Mouse (Mus musculus): ENCODE measurements around the gene Sos2. TPM values are rescaled to one million over a fixed set of nuclear protein-coding genes. Genes with fewer than 3 reads are reported as not detected.
"Not testable (repeated sequence)": the region's sequence is repeated elsewhere in the genome, so short reads cannot be mapped to it uniquely, and the experiment has no call there.

Gene Sos2
- total and polyA plus RNA-seq, 2 experiments from 2014 or later, result 7.6 to 27.3 TPM

GRCm38 (mm10) chr12:69676157-69676556, 5.5 kb downstream of the Sos2 start:
- Histone ChIP-seq H3K4me2 (ENCODE audit: low read depth, low read length) (no peak overlapping the region), H3K9me3 (ENCODE audit: low read length) (no peaks in the 10 kb centered on the region), H3K9ac (replicated peaks; ENCODE audit: low read length) (no peak overlapping the region), H3K4me3 (ENCODE audit: low read length) (no peak overlapping the region), H3K36me3 (ENCODE audit: insufficient read depth, low read length) (no peaks in the 10 kb centered on the region), H3K27me3 (ENCODE audit: insufficient read depth, low read length) (no peaks in the 10 kb centered on the region), H3K27ac (no peak overlapping the region), H3K4me1 (ENCODE audit: insufficient read depth, low read length) (peaks cover 7% of the 10 kb centered on the region)
- no peak for ATAC-seq
- no peak for DNase-seq (ENCODE audit: low spot score)
- WGBS, result 86% methylated on average over 4 of the region's 4 CpGs
- no peak for TF ChIP-seq CTCF (IDR thresholded peaks at IDR 0.05; ENCODE audit: low read depth)

GRCm38 (mm10) chr12:69674576-69675537, 6.8 kb downstream of the Sos2 start:
- Histone ChIP-seq H3K27ac (no peak overlapping the region), H3K4me1 (ENCODE audit: insufficient read depth, low read length) (no peaks in the 10 kb centered on the region), H3K9me3 (ENCODE audit: low read length) (no peaks in the 10 kb centered on the region), H3K27me3 (ENCODE audit: insufficient read depth, low read length) (no peaks in the 10 kb centered on the region), H3K36me3 (ENCODE audit: insufficient read depth, low read length) (no peaks in the 10 kb centered on the region), H3K4me3 (ENCODE audit: low read length) (no peak overlapping the region), H3K9ac (replicated peaks; ENCODE audit: low read length) (no peak overlapping the region), H3K4me2 (ENCODE audit: low read depth, low read length) (no peak overlapping the region)
- ATAC-seq (no peak), DNase-seq (ENCODE audit: low spot score) (no peak)
- TF ChIP-seq CTCF (IDR thresholded peaks at IDR 0.05; ENCODE audit: low read depth), result no peak
- WGBS, result 83% methylated on average over 10 of the region's 10 CpGs

- TF ChIP-seq CTCF (IDR thresholded peaks at IDR 0.05; ENCODE audit: low read depth), result no peak
- Histone ChIP-seq H3K4me3 (ENCODE audit: low read length) (no peak overlapping the region), H3K27me3 (ENCODE audit: insufficient read depth, low read length) (no peaks in the 10 kb centered on the region), H3K9me3 (ENCODE audit: low read length) (no peaks in the 10 kb centered on the region), H3K4me2 (ENCODE audit: low read depth, low read length) (no peak overlapping the region), H3K36me3 (ENCODE audit: insufficient read depth, low read length) (no peaks in the 10 kb centered on the region), H3K27ac (no peak overlapping the region), H3K4me1 (ENCODE audit: insufficient read depth, low read length) (no peaks in the 10 kb centered on the region), H3K9ac (replicated peaks; ENCODE audit: low read length) (no peak overlapping the region)
- ATAC-seq, result no peak
- DNase-seq (ENCODE audit: low spot score), result no peak
- 32% methylated on average over 1 of the region's 1 CpGs for WGBS
These were observed 7.5 kb downstream of the Sos2 start for GRCm38 (mm10) chr12:69674176-69674575.

- H3K9me3 ChIP-seq (ENCODE audit: low read length), result no peaks in the 10 kb centered on the region
- H3K9ac ChIP-seq (replicated peaks; ENCODE audit: low read length), result no peak overlapping the region
- H3K27me3 ChIP-seq (ENCODE audit: insufficient read depth, low read length), result no peaks in the 10 kb centered on the region
- DNase-seq (ENCODE audit: low spot score) (no peak), ATAC-seq (no peak)
- H3K4me1 ChIP-seq (ENCODE audit: insufficient read depth, low read length), result no peaks in the 10 kb centered on the region
- H3K36me3 ChIP-seq (ENCODE audit: insufficient read depth, low read length), result no peaks in the 10 kb centered on the region
- TF ChIP-seq CTCF (IDR thresholded peaks at IDR 0.05; ENCODE audit: low read depth), result no peak
- no peak overlapping the region for H3K27ac ChIP-seq
- WGBS, result 98% methylated on average over 5 of the region's 5 CpGs
- H3K4me3 ChIP-seq (ENCODE audit: low read length), result no peak overlapping the region
- no peak overlapping the region for H3K4me2 ChIP-seq (ENCODE audit: low read depth, low read length)
These were observed 14.9 kb downstream of the Sos2 start for GRCm38 (mm10) chr12:69666721-69667120.

- no peaks in the 10 kb centered on the region for H3K9me3 ChIP-seq (ENCODE audit: low read length)
- ATAC-seq (no peak), DNase-seq (ENCODE audit: low spot score) (no peak)
- no peak overlapping the region for H3K27ac ChIP-seq
- TF ChIP-seq CTCF (IDR thresholded peaks at IDR 0.05; ENCODE audit: low read depth), result no peak
- H3K4me1 ChIP-seq (ENCODE audit: insufficient read depth, low read length), result no peaks in the 10 kb centered on the region
- no peak overlapping the region for H3K9ac ChIP-seq (replicated peaks; ENCODE audit: low read length)
- H3K27me3 ChIP-seq (ENCODE audit: insufficient read depth, low read length), result no peaks in the 10 kb centered on the region
- whole genome bisulfite sequencing, result 98% methylated on average over 5 of the region's 5 CpGs
- no peak overlapping the region for H3K4me3 ChIP-seq (ENCODE audit: low read length)
- no peaks in the 10 kb centered on the region for H3K36me3 ChIP-seq (ENCODE audit: insufficient read depth, low read length)
- H3K4me2 ChIP-seq (ENCODE audit: low read depth, low read length), result no peak overlapping the region
These were observed 20.0 kb downstream of the Sos2 start for GRCm38 (mm10) chr12:69661658-69662057.

GRCm38 (mm10) chr12:69653973-69654372, 27.7 kb downstream of the Sos2 start:
- not testable (repeated sequence) for H3K9me3 ChIP-seq (ENCODE audit: low read length); H3K27ac ChIP-seq; H3K4me1 ChIP-seq (ENCODE audit: insufficient read depth, low read length); H3K9ac ChIP-seq (replicated peaks; ENCODE audit: low read length); H3K4me3 ChIP-seq (ENCODE audit: low read length); H3K36me3 ChIP-seq (ENCODE audit: insufficient read depth, low read length); H3K4me2 ChIP-seq (ENCODE audit: low read depth, low read length); H3K27me3 ChIP-seq (ENCODE audit: insufficient read depth, low read length)
- ATAC-seq (peak; percentile 88), DNase-seq (ENCODE audit: low spot score) (peak; percentile 7)

- H3K4me3 ChIP-seq (ENCODE audit: low read length), result no peak overlapping the region
- DNase-seq (ENCODE audit: low spot score) (no peak), ATAC-seq (no peak)
- 84% methylated on average over 8 of the region's 8 CpGs for WGBS
- TF ChIP-seq CTCF (IDR thresholded peaks at IDR 0.05; ENCODE audit: low read depth), result no peak
- H3K27me3 ChIP-seq (ENCODE audit: insufficient read depth, low read length), result no peaks in the 10 kb centered on the region
- no peak overlapping the region for H3K9ac ChIP-seq (replicated peaks; ENCODE audit: low read length)
- no peaks in the 10 kb centered on the region for H3K4me1 ChIP-seq (ENCODE audit: insufficient read depth, low read length)
- H3K36me3 ChIP-seq (ENCODE audit: insufficient read depth, low read length), result peaks cover 17% of the 10 kb centered on the region; the same call in 1 of the 2 replicates
- H3K9me3 ChIP-seq (ENCODE audit: low read length), result 0 out of 2 replicates have a peak, but pooled peaks cover 3% of the 10 kb centered on the region
- no peak overlapping the region for H3K27ac ChIP-seq
- no peak overlapping the region for H3K4me2 ChIP-seq (ENCODE audit: low read depth, low read length)
These were observed 32.1 kb downstream of the Sos2 start for GRCm38 (mm10) chr12:69649511-69649910.

All from hindbrain, postnatal 0 days (tissue).